Mouse (Mus musculus): Measurements from ENCODE around the gene Ptgir. TPM values are rescaled to one million over a fixed set of nuclear protein-coding genes. Genes with fewer than 3 reads are reported as not detected.

Gene Ptgir
- polyA plus RNA-seq, 1 experiment: 0.08 TPM

DNA sequence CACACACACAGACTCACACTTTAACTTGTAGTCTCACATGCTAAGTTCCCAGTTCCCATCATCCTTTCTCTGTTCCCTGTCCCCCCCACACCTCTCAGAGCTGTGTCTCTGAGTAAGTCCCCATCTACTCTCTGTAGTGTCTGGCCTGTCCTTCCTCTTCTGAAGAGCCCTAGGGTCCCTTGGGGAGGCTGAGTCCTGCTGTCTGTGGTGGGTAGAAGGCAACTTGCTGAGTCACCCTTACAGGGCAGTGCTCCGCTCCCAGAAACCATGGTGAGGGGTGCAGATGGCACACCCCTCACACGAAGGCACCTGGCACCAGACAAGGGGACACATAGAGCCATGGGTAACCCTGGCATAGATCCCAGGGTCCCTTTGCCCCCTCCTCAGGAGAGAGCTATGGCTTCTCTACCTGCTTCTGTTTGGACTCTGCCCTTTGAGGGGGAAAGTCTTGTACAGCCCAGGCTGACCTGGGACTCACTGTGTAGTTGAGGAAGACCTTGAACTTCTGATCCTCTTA is 2.8 kb upstream of the Ptgir start:
- no peak overlapping the region for H3K4me3 ChIP-seq (ENCODE audit: insufficient read depth, low read length)

DNA sequence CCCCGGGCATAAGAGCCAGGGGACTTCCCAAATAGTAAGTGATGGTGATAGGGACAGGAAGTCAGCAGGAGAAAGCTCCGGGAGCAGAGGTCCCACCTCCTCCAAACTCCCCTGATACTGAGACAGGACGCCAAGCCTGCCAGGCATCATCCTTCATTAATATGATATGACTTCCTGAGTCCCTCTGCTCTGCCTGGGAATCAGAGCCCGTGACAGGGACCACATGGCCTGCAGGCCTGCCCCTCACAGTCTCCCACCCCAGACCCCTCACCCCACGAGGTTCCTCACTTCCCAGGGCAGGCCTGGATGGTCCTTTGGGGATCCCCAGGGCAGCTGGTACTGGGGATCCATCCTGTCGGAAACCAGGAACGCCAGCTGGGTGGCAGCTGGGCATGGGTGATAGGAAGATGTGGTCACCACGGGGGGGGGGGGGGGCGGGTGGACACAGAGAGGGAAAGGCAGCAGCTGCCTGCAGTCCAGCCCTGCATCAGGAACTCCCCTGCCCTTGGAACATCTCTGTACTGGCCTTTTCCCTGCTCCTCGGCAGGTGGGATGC is 2.1 kb upstream of the Ptgir start:
- no peak for TF ChIP-seq POLR2A (IDR thresholded peaks at IDR 0.05; ENCODE audit: extremely low read depth, insufficient read depth, low read length)
- no peak for TF ChIP-seq CTCF (IDR thresholded peaks at IDR 0.05; ENCODE audit: extremely low read depth, insufficient read depth, low read length)
- Histone ChIP-seq H3K4me3 (ENCODE audit: insufficient read depth, low read length) (no peak overlapping the region), H3K27ac (ENCODE audit: insufficient read depth, low read length) (no peak overlapping the region), H3K4me1 (ENCODE audit: control insufficient read depth, insufficient read depth, low read length) (no peaks in the 10 kb centered on the region; the same call in 1 of the 2 replicates)

More for the DNA sequence above, 2.8 kb upstream of the Ptgir start:
- Histone ChIP-seq H3K4me1 (ENCODE audit: control insufficient read depth, insufficient read depth, low read length) (no peaks in the 10 kb centered on the region; the same call in 1 of the 2 replicates), H3K27ac (ENCODE audit: insufficient read depth, low read length) (no peak overlapping the region)
- TF ChIP-seq POLR2A (IDR thresholded peaks at IDR 0.05; ENCODE audit: extremely low read depth, insufficient read depth, low read length) (no peak), CTCF (IDR thresholded peaks at IDR 0.05; ENCODE audit: extremely low read depth, insufficient read depth, low read length) (no peak)

DNA sequence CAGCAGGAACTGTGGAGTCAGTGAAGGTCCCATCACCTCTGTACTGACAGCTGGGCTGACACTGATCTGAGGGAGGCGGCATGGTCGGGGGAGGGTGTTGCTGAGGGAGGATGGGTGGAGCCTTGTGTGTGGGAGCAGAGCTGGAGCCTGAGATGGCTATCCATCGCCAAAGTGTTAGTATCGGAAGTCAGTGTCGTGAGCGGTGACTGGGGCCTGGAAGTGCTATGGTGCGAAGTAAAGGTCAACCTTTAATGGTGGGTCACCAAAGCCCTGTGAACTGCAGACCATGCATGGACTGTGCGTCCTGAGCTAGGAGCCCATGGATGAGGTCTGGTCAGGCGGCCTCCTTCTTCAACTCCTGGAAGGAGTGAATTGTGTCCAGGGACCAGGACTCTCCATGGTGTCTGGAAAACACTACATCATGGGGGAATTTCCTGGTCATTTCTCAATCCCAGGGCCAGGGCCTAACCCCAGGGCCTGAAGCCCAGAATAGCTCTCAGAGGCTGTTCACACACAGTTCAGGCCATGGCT is 734 bp upstream of the Ptgir start:
- Histone ChIP-seq H3K4me3 (ENCODE audit: insufficient read depth, low read length) (no peak overlapping the region), H3K27ac (ENCODE audit: insufficient read depth, low read length) (no peak overlapping the region), H3K4me1 (ENCODE audit: control insufficient read depth, insufficient read depth, low read length) (no peaks in the 10 kb centered on the region; the same call in 1 of the 2 replicates)
- no peak for TF ChIP-seq CTCF (IDR thresholded peaks at IDR 0.05; ENCODE audit: extremely low read depth, insufficient read depth, low read length)
- TF ChIP-seq POLR2A (IDR thresholded peaks at IDR 0.05; ENCODE audit: extremely low read depth, insufficient read depth, low read length): no peak

DNA sequence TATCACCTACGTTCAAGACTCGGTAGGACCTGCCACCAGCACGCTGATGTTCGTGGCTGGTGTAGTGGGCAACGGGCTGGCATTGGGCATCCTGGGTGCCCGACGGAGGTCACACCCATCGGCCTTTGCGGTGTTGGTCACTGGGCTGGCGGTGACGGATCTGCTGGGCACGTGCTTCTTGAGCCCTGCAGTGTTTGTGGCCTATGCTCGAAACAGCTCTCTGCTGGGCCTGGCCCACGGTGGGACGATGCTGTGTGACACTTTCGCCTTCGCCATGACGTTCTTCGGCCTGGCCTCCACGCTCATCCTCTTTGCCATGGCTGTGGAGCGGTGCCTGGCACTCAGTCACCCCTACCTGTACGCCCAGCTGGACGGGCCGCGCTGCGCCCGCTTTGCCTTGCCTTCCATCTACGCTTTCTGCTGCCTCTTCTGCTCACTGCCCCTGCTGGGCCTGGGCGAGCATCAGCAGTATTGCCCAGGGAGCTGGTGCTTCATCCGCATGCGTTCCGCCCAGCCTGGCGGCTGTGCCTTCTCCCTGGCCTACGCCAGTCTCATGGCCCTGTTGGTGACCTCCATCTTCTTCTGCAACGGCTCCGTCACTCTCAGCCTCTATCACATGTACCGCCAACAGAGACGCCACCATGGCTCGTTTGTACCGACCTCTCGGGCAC is 734 bp downstream of the Ptgir start:
- TF ChIP-seq POLR2A (IDR thresholded peaks at IDR 0.05; ENCODE audit: extremely low read depth, insufficient read depth, low read length) (no peak), CTCF (IDR thresholded peaks at IDR 0.05; ENCODE audit: extremely low read depth, insufficient read depth, low read length) (no peak)
- Histone ChIP-seq H3K4me1 (ENCODE audit: control insufficient read depth, insufficient read depth, low read length) (no peaks in the 10 kb centered on the region; the same call in 1 of the 2 replicates), H3K4me3 (ENCODE audit: insufficient read depth, low read length) (no peak overlapping the region), H3K27ac (ENCODE audit: insufficient read depth, low read length) (no peak overlapping the region)

DNA sequence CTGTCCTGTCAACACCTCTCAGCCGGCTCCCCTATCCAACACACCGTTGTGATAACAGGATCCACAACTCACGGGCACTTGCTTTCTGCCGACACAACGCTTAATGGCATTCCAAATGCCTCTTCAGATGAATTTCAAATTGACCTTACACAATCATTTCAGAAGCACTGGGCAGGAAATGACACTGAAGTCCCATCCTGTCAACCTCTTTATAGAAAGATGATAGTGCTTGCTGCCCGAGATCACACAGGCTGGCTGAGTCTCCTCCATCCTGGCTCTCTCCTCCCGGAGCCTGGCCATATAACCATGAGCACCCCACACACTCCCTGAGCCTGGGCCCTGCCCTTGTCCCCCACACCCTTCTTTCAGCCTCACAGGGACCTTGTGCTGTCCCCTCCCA is 1.6 kb downstream of the Ptgir start:
- Histone ChIP-seq H3K4me3 (ENCODE audit: insufficient read depth, low read length) (no peak overlapping the region), H3K27ac (ENCODE audit: insufficient read depth, low read length) (no peak overlapping the region), H3K4me1 (ENCODE audit: control insufficient read depth, insufficient read depth, low read length) (no peaks in the 10 kb centered on the region; the same call in 1 of the 2 replicates)
- TF ChIP-seq POLR2A (IDR thresholded peaks at IDR 0.05; ENCODE audit: extremely low read depth, insufficient read depth, low read length): no peak
- no peak for TF ChIP-seq CTCF (IDR thresholded peaks at IDR 0.05; ENCODE audit: extremely low read depth, insufficient read depth, low read length)

DNA sequence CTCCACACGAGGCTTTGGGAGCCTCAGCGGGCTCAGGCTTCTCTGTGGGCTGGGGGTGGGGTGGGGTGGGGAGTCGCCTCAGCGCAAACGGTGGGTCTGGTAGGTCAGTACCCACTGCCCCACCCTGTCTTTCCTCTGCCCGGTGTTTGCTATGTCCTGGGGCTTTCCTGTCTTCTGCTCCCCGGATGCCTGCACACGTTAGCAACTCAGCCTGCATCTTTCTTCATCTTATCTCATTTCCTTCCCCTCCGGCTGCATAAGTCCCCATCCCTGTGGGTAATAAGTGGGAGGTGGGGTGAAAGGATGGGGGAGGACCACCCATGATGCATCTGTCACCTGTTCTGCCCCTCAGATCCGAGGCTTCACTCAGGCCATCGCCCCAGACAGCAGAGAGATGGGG is 2.1 kb downstream of the Ptgir start:
- H3K4me1 ChIP-seq (ENCODE audit: control insufficient read depth, insufficient read depth, low read length): no peaks in the 10 kb centered on the region; the same call in 1 of the 2 replicates
- TF ChIP-seq POLR2A (IDR thresholded peaks at IDR 0.05; ENCODE audit: extremely low read depth, insufficient read depth, low read length) (no peak), CTCF (IDR thresholded peaks at IDR 0.05; ENCODE audit: extremely low read depth, insufficient read depth, low read length) (no peak)
- no peak overlapping the region for H3K27ac ChIP-seq (ENCODE audit: insufficient read depth, low read length)
- H3K4me3 ChIP-seq (ENCODE audit: insufficient read depth, low read length): no peak overlapping the region

DNA sequence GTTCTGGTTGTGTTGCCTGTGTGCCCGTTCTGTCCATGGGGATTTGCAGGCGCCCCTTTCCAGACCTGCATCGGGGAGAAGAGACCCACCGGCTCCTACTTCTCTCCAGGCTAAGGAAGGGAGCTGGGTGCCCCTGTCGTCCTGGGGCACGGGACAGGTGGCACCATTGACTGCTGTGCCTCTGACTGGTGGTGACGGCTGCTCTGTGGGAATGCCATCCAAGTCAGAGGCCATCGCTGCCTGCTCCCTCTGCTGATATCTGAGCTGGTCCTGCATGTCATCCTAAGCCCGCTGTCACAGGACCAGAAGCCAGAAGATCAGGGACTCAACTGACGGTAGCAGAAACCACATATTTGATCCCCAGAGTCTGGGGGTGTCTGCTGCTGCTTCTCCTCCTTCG is 2.6 kb downstream of the Ptgir start:
- no peaks in the 10 kb centered on the region; the same call in 1 of the 2 replicates for H3K4me1 ChIP-seq (ENCODE audit: control insufficient read depth, insufficient read depth, low read length)
- TF ChIP-seq POLR2A (IDR thresholded peaks at IDR 0.05; ENCODE audit: extremely low read depth, insufficient read depth, low read length): no peak
- no peak for TF ChIP-seq CTCF (IDR thresholded peaks at IDR 0.05; ENCODE audit: extremely low read depth, insufficient read depth, low read length)
- no peak overlapping the region for H3K4me3 ChIP-seq (ENCODE audit: insufficient read depth, low read length)
- no peak overlapping the region for H3K27ac ChIP-seq (ENCODE audit: insufficient read depth, low read length)

DNA sequence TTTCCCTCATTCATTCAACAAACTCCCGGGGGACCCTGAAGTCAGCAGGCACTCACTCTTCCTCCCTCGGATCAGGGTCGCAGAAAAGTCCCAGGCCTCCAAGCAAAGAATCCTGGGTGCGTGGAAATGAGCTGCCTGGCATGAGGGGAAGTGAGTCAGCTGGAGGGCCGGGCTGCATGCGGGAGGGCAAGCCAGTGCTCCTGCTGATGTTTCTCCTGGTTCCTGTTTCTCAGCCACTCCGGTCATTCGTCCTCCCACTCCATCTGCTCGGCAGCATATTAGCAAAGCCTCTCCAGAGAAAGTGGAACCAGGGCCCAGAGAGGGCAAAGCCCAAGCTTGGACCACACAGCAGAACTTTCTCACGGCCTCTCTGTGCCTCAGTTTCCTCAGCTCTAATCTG is 3.6 kb downstream of the Ptgir start:
- no peaks in the 10 kb centered on the region; the same call in 1 of the 2 replicates for H3K4me1 ChIP-seq (ENCODE audit: control insufficient read depth, insufficient read depth, low read length)
- no peak overlapping the region for H3K27ac ChIP-seq (ENCODE audit: insufficient read depth, low read length)
- TF ChIP-seq POLR2A (IDR thresholded peaks at IDR 0.05; ENCODE audit: extremely low read depth, insufficient read depth, low read length): no peak
- TF ChIP-seq CTCF (IDR thresholded peaks at IDR 0.05; ENCODE audit: extremely low read depth, insufficient read depth, low read length): no peak
- H3K4me3 ChIP-seq (ENCODE audit: insufficient read depth, low read length): no peak overlapping the region

DNA sequence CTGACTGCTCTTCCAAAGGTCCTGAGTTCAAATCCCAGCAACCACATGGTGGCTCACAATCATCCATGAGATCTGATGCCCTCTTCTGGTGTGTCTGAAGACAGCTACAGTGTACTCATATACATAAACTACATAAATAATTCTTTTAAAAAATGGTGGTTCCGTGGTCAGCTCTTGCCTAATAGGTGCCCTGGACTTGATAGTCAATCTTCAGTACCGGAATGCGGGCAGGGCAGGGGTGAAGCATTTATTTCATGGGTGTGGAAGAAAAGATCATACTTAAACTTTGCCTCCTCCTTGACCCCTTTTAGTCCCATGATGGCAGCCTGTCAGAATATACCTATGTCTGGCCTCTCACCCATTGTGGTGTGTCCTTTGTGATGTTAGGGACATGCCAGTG is 5.6 kb downstream of the Ptgir start:
- 0 out of 2 replicates have a peak, but pooled peaks cover under 1% of the 10 kb centered on the region for H3K4me1 ChIP-seq (ENCODE audit: control insufficient read depth, insufficient read depth, low read length)
- no peak overlapping the region for H3K4me3 ChIP-seq (ENCODE audit: insufficient read depth, low read length)
- H3K27ac ChIP-seq (ENCODE audit: insufficient read depth, low read length): no peak overlapping the region
- TF ChIP-seq CTCF (IDR thresholded peaks at IDR 0.05; ENCODE audit: extremely low read depth, insufficient read depth, low read length) (no peak), POLR2A (IDR thresholded peaks at IDR 0.05; ENCODE audit: extremely low read depth, insufficient read depth, low read length) (no peak)

Data from cortical plate, adult 2 months (tissue).